Mouse (Mus musculus) liver, embryonic 14.5 days (tissue): ENCODE measurements around the gene Anp32a. TPM values are rescaled to one million over a fixed set of nuclear protein-coding genes. Genes with fewer than 3 reads are reported as not detected.

Experiments
- ATAC-seq: fragments of 200-750 bp; cut with Nextera tagmentation; 2 replicates; pipeline ENCODE4 v1.8.0; 2017; ENCODE audit warnings: moderate number of reproducible peaks, mild to moderate bottlenecking, moderate library complexity; ENCODE audit not compliant: insufficient read depth
- DNase-seq, 3 experiments: peaks; one replicate each; pipeline ENCODE4 v3.0.0-alpha.2; 2012 to 2013; ENCODE audit warnings: low read depth in 3 of 3, low spot score in 3 of 3
- H3K27ac ChIP-seq: fragments of 300-500 bp; sonication (generic); 2 replicates; pipeline ENCODE4 v1.5.1; 2014; ENCODE audit warnings: moderate library complexity, mild to moderate bottlenecking, control low read depth, inconsistent platforms
- H3K27me3 ChIP-seq: fragments of 300-500 bp; sonication (generic); 2 replicates; pipeline ENCODE4 v1.6.1; 2014; ENCODE audit warnings: mild to moderate bottlenecking, low read length, moderate library complexity; ENCODE audit not compliant: control insufficient read depth, insufficient read depth
- H3K36me3 ChIP-seq: fragments of 300-500 bp; sonication (generic); replicated peaks from 2 replicates; pipeline ENCODE4 v1.6.1; 2014; ENCODE audit warnings: low read depth; ENCODE audit not compliant: control insufficient read depth, insufficient read depth
- H3K4me1 ChIP-seq, 2 experiments: fragments of 200-500 bp in 1 of 2; fragments of 300-500 bp in 1 of 2; sonication (generic) in 1 of 2; replicated peaks; 2 replicates each; pipeline ENCODE4 v1.6.1; 2012 to 2014; ENCODE audit warnings: antibody characterized with exemption in 1 of 2, inconsistent platforms in 1 of 2, low read length in 1 of 2; ENCODE audit not compliant: control insufficient read depth in 2 of 2, insufficient read depth in 2 of 2
- H3K4me2 ChIP-seq: fragments of 300-500 bp; sonication (generic); 2 replicates; pipeline ENCODE4 v1.6.1; 2014; ENCODE audit warnings: low read depth, mild to moderate bottlenecking, control low read depth, moderate library complexity
- H3K4me3 ChIP-seq, 2 experiments: fragments of 200-500 bp in 1 of 2; fragments of 300-500 bp in 1 of 2; sonication (generic) in 1 of 2; 2 replicates each; pipeline ENCODE4 v1.5.1; 2012 to 2014; ENCODE audit warnings: low read depth in 2 of 2, low read length in 2 of 2, mild to moderate bottlenecking in 2 of 2, control low read depth in 1 of 2, inconsistent platforms in 1 of 2, moderate library complexity in 1 of 2; ENCODE audit not compliant: insufficient read depth in 1 of 2
- H3K9ac ChIP-seq: fragments of 300-500 bp; sonication (generic); replicated peaks from 2 replicates; pipeline ENCODE4 v1.6.1; 2014; ENCODE audit warnings: mild to moderate bottlenecking, control low read depth, moderate library complexity
- H3K9me3 ChIP-seq: fragments of 300-500 bp; sonication (generic); 2 replicates; pipeline ENCODE4 v1.6.1; 2016; ENCODE audit warnings: low read length, mixed read lengths; ENCODE audit not compliant: control insufficient read depth
- CTCF ChIP-seq: IDR thresholded peaks from 2 replicates; pipeline ENCODE4 v1.5.1; 2016; ENCODE audit warnings: antibody characterized with exemption, low read depth, control low read depth
- EP300 ChIP-seq: IDR thresholded peaks from 2 replicates; pipeline ENCODE4 v1.6.1; 2016; ENCODE audit warnings: antibody characterized with exemption, low read depth
- WGBS: fragments of 180-500 bp; shearing (Covaris S2); extraction: QIAGEN DNeasy Blood & Tissue Kit; methylation state at CpG from one replicate; pipeline ENCODE4 v1.1.7; 2014; ENCODE audit not compliant: insufficient replicate concordance; 5-methylcytosine and 5-hydroxymethylcytosine counted together
- polyA plus RNA-seq, 2 experiments: library from polyadenylated mRNA; depleted of rRNA in 1 of 2; stranded (reverse) in 1 of 2; unstranded in 1 of 2; fragments of >200 nt; fragmentation: Nextera tagmentation in 1 of 2; extraction: Ambion mirVana in 1 of 2; gene quantifications; 2 replicates each; pipeline versions ENCODE4 v1.2.1 to v1.2.3; 2012 to 2014

Gene Anp32a
- polyA plus RNA-seq, 2 experiments = 54.7 to 240 TPM

GRCm38 (mm10) chr9:62343192-62343903, 2.3 kb downstream of the Anp32a start:
- under 1% methylated on average over 56 of the region's 56 CpGs for WGBS
- Histone ChIP-seq H3K4me1 (peaks cover 14 to 34% of the 10 kb centered on the region in 2 experiments), H3K27me3 (no peaks in the 10 kb centered on the region; the same call in 1 of the 2 replicates), H3K4me3 (peak overlapping the region; percentile 71 to 97), H3K27ac (peak overlapping the region; percentile 76), H3K9ac (peak overlapping the region; percentile 90), H3K4me2 (peak overlapping the region; percentile 97), H3K36me3 (no peaks in the 10 kb centered on the region), H3K9me3 (no peaks in the 10 kb centered on the region)
- ATAC-seq (peak; percentile 32), DNase-seq (peak in 1 of 3 experiments; percentile 42)
- no peak for TF ChIP-seq CTCF
- no peak for TF ChIP-seq EP300

GRCm38 (mm10) chr9:62343904-62344491, 2.9 kb downstream of the Anp32a start:
- H3K27me3 ChIP-seq = no peaks in the 10 kb centered on the region; the same call in 1 of the 2 replicates
- no peaks in the 10 kb centered on the region for H3K9me3 ChIP-seq
- H3K4me3 ChIP-seq = peak overlapping the region; percentile 71 to 97
- peak overlapping the region; percentile 76 for H3K27ac ChIP-seq
- no peak for TF ChIP-seq EP300
- TF ChIP-seq CTCF = no peak
- no peak for DNase-seq
- H3K4me2 ChIP-seq = peak overlapping the region; percentile 97
- H3K36me3 ChIP-seq = no peaks in the 10 kb centered on the region
- H3K4me1 ChIP-seq = peaks cover 15 to 29% of the 10 kb centered on the region in 2 experiments
- H3K9ac ChIP-seq = peak overlapping the region; percentile 90
- 0 out of 2 replicates have a peak, but pooled peaks have one; percentile 10 for ATAC-seq
- WGBS = under 1% methylated on average over 52 of the region's 52 CpGs

- DNase-seq = peak in 1 of 3 experiments; percentile 74
- ATAC-seq = peak; percentile 36
- peaks cover 15 to 33% of the 10 kb centered on the region in 2 experiments for H3K4me1 ChIP-seq
- under 1% methylated on average over 26 of the region's 26 CpGs for WGBS
- no peaks in the 10 kb centered on the region; the same call in 1 of the 2 replicates for H3K27me3 ChIP-seq
- peak overlapping the region; percentile 90 for H3K9ac ChIP-seq
- H3K27ac ChIP-seq = peak overlapping the region; percentile 76
- peak overlapping the region; percentile 71 to 97 for H3K4me3 ChIP-seq
- peak overlapping the region; percentile 97 for H3K4me2 ChIP-seq
- 0 out of 2 replicates have a peak, but pooled peaks have one; percentile 5 for TF ChIP-seq CTCF
- TF ChIP-seq EP300 = no peak
- no peaks in the 10 kb centered on the region for H3K36me3 ChIP-seq
- no peaks in the 10 kb centered on the region for H3K9me3 ChIP-seq
Measured at GRCm38 (mm10) chr9:62344545-62344944, 3.5 kb downstream of the Anp32a start.

GRCm38 (mm10) chr9:62345081-62345481, 4.0 kb downstream of the Anp32a start:
- ATAC-seq = no peak
- H3K9me3 ChIP-seq = no peaks in the 10 kb centered on the region
- peaks cover 15 to 39% of the 10 kb centered on the region in 2 experiments for H3K4me1 ChIP-seq
- H3K36me3 ChIP-seq = no peaks in the 10 kb centered on the region
- no peak overlapping the region; the same call in 1 of the 2 replicates for H3K27ac ChIP-seq
- WGBS = 33% methylated on average over 11 of the region's 11 CpGs
- H3K9ac ChIP-seq = peak overlapping the region; percentile 90
- peak overlapping the region; percentile 71 to 97 for H3K4me3 ChIP-seq
- H3K4me2 ChIP-seq = peak overlapping the region; percentile 97
- no peak for TF ChIP-seq CTCF
- TF ChIP-seq EP300 = no peak
- no peak for DNase-seq
- H3K27me3 ChIP-seq = no peaks in the 10 kb centered on the region; the same call in 1 of the 2 replicates
